Mouse (Mus musculus): Measurements from ENCODE around the gene Ebf1.

The Ebf1 gene

DNA sequence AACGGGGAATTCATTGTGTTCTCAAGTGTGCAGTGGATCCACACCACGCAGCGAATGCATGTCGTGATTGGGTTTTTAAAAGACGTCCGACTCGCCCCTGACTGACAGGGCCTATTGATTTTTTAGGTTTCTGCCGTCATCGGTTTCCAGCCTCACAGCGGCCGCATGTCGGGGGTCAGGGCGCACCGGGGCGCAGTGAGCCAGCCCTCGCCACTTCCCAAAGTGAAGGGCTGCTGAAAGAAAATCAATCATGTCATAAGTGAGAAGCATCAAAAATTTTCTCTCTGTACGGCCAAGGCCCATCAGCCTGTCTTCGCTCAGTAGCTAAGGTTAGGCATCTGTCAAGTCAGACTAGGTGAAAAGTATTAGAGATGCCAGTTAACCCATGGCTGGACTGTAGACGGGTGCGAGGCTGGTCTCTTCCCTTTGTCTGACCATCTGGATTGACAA is 124.0 kb downstream of the Ebf1 start:
- DNase-seq, result no peak

DNA sequence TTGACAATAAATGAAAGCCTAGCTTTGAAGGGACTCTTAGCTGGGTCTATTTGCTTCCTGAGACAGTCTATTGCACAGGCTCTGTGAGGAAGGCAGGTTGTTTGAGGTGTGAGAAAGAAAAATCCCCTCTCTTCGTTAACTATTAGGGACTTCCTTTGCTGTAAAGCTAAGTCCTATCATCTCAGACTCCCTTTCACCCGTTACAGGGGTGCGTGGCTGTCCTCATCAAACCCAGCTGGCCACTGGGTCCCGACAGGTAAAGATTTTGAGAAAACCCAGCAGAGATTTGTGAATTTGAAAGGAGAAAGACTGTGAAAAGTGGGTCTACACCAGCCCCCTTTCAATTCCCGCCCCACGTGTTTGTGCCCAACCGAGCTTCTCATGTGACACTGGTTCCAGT is 127.3 kb downstream of the Ebf1 start:
- peak; percentile 72 to 75 for DNase-seq

DNA sequence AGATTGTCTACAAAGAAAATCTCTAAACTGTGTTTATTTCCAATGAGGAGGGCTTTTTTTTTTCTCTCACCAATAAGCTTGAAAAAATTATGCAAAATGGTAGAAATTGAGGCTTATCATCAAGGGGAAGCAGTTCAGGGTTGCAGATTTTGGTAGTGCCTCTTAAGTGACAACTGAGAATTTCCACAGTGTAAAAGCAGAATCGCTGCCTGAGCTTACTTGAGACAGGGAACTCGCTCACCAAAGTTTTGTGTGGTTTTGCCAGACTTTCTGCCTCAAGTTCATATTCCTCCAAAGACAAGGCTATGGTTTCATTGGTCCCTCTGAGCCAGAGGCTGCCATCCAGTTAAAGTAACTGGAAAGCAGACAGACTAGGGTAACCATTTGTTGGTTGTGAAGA is 128.8 kb downstream of the Ebf1 start:
- DNase-seq, result peak in 1 of 2 experiments; percentile 26

DNA sequence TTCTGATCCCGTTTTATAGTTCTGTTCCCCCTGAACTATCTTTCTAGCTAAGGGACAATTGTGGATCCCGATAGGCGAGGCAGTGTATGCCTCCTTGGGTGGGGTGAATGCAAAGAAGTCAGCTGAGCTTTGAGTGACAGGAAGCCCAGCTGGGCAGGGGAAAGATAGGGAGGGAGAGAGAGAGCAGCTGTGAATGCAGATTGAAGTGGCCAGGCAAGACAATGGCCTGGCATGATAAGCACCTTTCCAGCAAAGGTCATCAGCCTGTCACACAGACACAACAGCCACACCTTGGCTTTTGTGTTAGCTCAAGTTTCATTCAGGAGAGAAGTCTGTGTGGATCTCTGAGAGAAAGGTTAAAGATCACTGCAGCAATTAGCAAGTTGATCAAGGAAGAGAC is 129.6 kb downstream of the Ebf1 start:
- DNase-seq, result peak; percentile 32 to 44

DNA sequence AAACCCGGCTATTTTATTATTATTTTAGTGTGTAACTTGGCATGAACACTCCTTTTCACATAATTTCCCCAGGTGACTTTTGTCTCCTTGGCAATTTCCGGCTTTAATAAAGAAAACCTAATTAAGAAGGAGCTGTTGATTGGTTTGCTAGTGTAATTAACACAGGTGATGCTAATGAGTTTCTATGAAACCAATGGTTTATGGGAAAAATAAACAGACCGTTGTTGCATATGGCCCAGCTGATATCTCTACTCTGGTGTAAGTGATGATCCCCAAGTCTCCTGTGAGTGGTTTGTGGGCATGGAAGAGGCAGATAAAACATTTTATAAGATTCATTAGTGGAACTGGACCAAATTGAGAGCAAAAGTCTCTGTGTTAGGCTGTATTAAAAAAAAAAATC is 132.2 kb downstream of the Ebf1 start:
- no peak for DNase-seq

DNA sequence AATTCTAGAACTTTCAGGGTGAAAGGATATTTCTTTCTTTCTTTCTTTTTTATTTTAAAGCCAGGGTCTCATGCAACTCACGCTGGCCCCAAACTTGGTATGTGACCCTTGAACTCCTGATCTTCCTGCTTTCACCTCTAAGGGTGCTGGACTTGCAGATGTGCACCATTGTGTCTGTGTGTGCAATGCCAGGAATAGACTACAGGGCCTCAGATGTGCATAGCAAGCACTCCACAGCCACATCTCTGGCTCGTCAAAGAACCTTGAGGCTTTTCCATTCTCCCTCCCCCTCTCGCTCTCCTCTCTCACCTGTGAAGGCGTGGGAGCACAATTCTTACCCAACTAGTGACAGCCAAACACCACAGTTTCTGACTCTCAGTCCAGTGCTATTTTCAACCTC is 137.2 kb downstream of the Ebf1 start:
- no peak for DNase-seq

DNA sequence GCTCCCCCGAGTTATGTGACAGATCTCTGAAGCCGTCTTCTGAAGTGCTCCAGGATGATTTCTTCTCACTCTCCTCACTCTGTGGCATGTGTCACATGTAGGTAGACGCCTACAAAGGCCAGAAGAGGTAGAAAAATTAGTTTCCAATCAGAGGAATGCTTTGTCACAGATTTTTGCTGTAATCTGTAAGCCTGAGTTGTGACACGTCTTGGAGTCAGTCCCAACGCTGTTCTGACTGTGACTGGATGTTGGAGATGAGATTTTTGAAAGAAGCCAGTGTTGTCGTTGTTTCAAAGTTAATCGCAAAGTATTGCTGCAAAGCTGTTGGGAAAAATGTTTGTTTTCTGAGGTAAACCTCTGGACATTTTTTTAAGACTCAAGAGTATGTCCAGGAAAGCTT is 139.2 kb downstream of the Ebf1 start:
- DNase-seq, result no peak

DNA sequence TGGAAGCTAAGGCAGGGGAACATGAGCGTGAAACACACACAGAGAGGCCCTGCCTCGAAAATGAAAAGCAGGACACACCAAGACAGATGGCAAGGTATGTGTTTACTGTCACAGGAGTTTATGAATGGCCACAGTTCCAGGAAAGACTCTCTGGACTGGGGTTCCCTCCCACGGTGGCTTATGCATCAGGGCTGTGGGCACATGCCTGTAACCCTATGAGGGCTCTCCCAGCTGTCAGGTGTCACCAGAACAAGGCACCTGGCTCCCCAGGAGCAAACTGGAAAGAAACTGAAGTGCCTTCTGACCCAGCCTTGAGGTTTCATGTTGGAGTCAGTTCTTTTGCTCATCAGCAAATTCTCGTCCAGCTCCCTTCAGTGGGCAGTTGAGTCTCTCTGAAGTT is 141.7 kb downstream of the Ebf1 start:
- DNase-seq, result no peak

DNA sequence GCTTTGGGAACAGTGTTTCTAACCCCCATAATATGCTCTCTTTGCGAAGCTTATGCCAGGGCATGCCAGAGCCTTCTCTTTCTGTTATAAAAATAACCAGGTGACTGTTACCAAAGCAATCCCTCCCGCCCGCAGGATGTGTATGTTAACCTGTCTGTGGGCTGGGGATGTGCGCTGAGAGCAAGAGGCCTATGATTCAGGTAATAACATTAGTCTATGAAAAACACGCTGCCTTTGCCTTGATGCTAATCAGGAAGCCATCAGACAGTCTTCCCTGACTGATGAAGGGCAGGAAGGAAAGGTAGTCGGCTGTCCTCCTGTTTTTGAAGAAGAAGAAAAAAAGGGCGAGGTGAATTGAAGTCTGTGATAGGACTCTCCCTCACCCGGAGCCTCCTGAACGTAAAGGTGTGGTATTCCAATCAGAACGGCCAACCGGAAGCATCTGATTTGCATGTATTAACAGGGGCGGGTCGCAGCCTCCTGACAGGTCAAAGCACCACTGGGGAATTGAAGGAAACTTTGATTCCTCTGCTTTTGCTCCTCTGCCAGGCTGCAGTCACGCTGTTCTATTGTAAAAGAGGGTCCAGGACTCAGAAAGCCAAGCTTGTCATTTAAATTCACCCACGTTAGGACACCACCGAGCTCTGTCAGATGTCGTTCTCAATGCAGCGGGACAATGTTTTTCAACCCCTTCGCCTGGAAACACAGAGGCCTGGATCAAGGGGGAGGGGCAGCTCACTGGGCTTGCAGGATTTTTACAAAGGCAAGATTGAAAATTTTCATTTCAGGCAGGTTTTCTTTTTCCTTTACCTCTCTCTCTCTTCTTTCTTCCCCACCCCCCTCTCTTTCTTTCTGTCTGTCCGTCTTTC is 144.2 kb downstream of the Ebf1 start:
- DNase-seq, result peak; percentile 39 to 45

DNA sequence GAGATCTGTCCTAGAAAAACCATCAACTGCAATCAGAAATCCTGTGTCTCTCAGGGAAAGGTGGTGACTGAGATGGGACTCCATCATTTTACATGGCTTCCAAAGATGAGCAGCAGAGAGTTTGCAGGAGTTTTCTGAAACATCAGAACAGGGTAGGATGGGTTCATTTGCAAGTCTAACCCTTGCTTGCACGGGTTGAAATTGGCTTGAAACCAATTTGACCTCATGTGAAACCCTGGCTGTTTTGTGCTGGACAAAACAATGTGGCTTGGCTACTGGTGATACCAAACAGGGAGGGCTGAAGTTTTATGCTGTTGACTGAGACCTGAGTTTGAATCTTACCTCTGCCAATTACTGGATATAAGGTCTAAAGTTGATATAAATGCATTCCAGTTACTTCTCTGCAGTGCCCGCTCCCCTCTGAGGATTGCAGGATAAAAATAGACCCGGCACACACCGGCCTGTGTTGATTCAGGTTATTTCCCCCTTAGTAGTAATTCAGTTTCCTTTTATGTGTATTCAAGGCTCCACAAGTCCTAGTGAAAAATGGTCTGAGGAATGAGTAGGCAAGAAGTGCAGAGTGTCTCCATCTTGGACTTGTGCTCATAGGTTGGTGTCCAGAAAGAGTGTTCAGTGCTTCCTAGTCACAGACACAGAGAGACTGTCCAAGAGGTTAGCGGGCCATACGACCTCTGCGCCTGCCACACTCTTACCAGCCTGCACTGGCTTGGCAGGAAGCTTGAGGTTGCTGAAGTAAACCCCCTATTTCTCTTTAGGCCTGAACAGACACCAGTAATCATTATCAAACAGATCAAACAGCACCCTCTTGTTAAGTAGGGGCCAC is 147.1 kb downstream of the Ebf1 start:
- peak; percentile 71 for DNase-seq

DNA sequence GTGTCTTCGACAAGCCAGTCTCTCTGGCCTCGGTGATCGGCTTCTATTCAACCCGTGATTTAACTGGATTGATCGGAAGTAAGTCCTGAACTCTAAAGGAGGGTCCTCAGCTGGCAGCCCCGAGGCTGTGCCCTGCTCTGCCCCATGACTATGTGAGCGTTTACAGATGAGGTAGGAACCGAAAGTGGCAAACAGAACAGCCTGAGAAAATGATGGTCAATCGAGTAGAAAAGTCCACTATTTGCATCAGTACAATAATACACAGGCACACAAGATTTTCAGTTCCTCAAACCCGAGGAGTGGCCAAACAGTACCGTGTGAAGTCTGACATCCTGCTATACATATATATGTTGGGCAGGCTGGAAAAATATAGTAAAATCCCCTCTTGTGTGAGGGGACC is 147.9 kb downstream of the Ebf1 start:
- DNase-seq, result peak; percentile 80

DNA sequence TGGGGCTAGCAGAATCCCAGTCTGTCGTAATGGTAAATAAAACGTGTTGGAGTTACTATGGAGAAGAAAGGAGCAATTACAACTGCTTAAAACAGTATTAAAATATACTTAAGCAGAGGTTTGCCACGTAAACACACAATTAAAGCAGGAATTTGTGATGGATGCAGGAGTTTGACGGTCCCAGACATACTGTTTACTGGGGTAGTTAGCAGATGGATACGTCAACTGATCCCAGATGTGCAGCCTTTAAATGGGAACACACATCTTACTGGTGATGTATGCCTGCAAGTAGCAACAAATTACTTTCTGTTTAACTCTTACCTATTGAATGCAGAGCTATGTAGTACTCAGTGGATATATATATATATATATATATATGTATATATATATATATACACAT is 149.1 kb downstream of the Ebf1 start:
- no peak for DNase-seq

DNA sequence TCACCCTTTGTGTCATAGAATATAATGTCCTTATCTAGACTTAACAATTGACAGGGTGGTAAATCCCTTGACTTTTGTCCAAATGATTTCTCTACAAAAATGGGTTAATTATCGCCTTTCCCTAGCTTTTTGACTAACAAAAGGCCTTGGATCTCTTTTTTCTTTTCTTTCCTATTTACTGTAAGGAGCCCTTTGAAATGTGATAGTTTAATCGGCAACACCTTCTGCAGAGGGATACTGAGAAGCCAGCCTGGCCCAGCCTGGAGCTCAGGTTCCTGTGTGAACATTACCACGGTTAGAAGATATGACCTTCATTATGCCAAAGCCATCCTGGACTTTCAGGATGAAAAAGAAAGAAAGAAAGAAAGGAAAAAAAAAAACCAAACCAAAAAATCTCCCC is 150.2 kb downstream of the Ebf1 start:
- DNase-seq, result no peak

DNA sequence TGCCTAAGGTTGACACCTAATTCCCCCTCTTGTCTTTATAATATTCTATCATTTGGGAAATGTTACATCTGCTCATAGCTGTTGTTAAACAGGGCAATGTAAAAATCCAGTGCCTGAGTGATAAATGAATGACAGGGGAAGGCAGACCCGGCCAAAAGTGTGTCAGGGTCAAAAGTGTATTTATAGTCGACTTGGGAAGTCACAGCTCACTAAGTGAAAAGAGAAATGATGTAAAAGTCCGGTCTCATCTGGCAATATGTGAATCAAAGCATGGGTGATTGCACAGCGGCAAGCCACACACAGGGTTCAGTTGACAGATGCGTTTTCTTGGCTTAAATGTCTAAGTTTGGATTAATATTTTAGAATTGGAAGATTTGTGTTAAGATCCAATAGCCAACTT is 151.2 kb downstream of the Ebf1 start:
- DNase-seq, result no peak

DNA sequence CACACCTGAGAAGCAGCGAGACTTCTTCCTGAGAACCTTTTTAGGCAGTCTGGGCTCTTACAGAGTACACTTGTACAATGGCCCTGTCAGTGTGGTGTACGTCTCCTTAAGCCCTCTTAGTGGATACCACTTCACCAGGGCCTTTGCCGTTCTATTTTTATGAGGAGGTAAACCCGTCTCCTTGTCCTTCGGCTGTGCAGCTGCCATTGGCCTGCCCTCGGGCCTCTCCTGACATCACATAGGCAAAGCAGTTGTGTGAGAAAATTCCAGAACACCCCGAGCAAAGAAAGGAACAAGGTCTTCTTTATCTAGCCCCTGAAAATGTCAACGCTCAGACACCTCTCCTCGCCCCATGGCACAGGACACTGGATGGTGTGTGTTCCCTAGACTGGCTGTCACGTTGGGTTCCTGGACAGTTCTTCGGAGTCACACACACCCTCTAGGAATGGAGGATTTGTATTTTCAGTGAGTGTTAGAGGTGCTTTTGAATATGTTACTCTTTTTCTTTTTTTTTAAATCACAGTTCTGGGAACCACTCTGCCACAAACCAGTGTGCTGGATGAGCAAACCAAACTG is 154.0 kb downstream of the Ebf1 start:
- no peak for DNase-seq

DNA sequence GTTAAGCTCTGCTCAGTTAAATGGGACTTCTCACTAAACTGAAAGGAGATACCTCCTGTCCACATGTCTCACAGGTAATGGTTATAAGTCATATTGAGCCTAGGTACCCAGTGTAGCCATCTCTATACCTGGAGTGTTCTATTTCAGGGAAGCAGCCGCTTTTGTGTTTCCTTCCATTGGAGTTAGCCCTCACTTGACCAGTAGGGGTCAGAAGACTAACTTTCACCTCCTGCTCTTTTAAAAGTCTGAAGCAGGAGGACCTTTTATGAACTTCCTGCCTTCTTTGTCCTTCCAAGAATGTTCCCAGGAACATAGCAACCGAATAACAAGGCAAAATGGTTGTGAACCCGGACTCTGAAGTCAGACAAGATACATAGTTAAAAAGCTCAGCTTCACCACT is 157.3 kb downstream of the Ebf1 start:
- peak; percentile 47 to 54 for DNase-seq

DNA sequence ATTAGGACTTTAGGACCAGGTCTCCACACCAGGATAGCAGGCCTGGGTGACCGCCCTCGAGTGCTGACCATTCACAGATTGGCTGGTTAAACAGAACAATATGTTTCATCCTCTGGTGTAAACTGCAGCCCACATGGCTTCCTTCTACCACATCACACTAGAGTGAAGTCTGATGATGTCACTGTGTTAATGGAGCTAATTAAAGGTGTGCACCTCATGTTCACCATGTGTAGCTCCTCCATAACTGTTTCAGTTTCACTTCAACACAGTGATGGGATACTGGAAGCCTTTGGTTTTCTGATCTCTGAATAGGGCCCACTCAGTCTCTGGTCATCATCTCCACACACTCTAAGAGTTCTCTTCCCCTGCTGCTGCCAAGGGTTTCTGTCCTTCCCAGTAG is 158.4 kb downstream of the Ebf1 start:
- DNase-seq, result peak; percentile 22 to 29

DNA sequence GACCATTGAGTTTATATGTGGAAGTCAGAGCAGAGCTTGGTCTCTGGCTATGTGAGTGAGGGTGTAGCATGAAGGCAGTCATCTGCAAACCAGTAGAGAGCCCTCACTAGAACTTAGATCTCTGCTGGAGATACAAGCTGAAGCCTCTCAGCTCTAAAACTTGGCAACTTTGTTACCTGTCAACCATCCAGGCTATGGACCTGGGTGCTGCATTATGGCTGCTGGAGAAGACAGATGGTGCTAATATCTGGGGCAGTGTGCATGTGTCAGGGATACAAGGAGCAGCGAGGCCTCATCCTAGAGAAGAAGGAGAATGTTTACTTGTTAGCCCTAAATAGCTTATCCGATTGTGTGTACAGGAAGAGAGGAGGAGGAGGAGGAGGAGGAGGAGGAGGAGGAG is 159.4 kb downstream of the Ebf1 start:
- no peak for DNase-seq

DNA sequence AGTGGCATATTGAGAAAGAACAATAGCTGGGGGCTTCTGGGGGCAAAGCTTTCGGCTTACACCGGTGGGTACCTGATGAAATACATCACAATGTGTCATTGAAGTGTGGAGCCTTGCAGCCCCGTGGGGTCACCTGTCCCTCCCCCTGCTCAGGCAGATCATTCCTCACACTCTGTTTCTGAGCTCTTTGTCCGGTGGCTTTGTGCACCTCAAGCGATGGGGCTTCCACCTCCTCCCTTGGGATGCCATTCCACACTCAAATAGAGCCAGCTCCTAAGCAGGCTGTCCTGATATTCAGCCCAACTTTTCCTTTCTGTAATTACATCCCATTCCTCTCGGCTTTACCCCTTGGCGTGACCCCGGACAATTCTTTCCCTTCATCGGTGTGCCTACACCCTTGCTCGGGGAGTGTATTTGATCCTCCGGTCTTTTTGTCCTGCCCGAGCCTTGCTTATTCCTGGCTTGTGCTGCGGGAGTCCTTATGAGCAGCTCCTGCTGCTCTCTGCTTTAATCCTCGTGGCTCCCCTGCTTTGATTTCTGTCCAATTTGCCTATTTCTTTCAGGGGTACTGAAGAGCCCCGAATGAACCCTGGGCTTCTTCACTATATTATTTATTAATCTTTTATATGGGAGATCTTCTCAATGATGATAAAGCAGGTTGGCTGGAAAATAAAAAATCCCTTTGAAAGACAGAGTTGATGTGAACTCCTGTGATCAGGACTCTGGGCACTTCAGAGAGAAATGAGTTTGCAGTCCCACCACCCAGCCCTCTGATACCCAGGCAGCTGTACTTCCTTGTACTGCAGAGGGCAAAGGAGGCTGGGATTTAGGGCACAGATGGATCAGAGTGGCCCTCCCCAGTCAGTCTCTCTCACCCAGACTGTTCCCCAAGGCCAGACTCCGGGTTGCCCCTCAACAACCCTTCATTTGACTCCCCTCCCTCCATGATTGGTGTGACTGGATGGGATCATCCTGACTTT is 160.5 kb downstream of the Ebf1 start:
- no peak for DNase-seq

DNA sequence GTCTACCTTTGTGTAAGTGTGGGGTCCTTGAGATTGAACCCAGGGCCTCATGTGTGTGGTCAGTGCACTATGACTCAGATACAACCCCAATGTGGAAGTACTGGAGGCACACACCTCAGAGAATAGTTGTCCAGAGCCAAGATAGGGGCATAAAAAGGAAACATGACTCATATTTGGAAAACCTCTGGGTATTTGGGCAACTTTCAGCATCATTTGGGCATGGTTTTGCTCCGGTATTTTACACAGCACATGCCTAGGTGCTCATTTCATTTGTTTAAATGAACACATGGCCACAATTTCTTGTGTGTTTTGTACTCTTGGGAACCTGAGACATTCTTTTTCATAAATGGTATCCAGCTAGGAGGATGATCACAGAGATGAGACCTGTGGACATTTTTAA is 161.9 kb downstream of the Ebf1 start:
- DNase-seq, result no peak

DNA sequence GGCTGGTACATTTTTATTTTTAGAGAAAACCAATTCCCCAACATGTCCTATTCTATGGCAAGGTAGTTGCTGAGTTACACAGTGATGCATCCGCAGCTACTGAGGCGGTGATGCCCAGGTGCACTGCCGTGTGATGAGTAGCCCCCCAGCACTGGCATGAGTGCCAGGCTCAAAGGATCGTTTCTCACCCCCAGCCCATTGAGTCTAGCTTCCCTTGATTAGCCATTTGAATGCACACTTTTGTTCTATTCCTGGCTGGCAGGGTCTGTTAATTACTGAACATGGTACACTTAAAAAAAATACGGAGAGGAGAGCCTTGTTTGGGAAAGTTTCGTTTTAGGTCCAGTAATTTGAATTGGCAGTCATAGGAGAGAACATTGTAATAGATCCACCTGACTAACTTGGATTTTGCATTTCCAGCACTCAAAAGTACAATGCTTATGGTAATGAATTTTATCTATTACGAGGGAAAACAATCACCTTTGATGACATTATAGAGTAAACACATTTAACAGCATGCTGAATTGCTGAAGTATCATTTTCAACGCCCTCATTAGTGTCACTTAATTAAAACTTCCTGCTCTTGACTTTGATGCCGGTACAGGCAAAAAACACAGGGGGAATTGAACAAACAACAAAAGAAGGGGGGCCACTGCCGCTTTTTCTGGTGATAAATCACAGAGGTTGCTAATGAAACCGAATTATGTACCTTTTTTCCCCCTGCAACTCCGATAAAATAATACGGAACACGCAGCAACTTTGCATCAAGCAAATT is 167.3 kb downstream of the Ebf1 start:
- no peak for DNase-seq

DNA sequence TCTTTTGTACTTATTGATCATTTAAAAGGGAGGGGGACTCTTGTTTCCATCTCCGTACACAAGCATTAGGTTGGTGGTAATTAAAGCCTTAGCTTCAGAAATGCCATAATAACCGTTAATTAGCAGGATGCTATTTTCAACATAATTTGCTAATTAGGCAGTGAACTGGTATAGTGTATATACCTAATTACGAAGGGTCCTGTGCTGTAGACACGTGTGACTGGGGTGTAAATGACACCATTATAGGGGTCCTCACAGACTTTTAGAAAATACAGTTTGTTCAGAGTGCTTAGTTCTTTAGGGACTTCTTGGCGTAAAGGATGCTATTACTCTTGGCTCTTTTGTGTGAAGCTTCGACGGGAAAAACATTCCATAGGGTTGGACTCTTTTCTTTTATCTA is 167.9 kb downstream of the Ebf1 start:
- no peak for DNase-seq
